Mouse (Mus musculus) gastrocnemius, postnatal 10 days (tissue): Measurements from ENCODE around the gene Nfkb2. TPM values are rescaled to one million over a fixed set of nuclear protein-coding genes. Genes with fewer than 3 reads are reported as not detected.
A peak's percentile ranks its signal among the peaks of the same experiment; 100 is the strongest.

Experiments used
- DNase-seq: peaks from one replicate; pipeline ENCODE4 v3.0.0; 2021; ENCODE audit warnings: mixed read lengths
- total RNA-seq, 2 experiments: library from RNA; stranded (reverse); gene quantifications; 2 replicates each; pipeline ENCODE4 v1.2.3; 2021

The Nfkb2 gene
- total RNA-seq, 2 experiments from 2014 or later, result 10.4 to 14.3 TPM

GRCm38 (mm10) chr19:46322144-46322995 lies 18.2 kb downstream of the Nfkb2 start:
- peak; percentile 4 for DNase-seq

GRCm38 (mm10) chr19:46322996-46323572 lies 19.0 kb downstream of the Nfkb2 start:
- DNase-seq, result no peak

- DNase-seq, result no peak
These were observed 19.6 kb downstream of the Nfkb2 start for GRCm38 (mm10) chr19:46323716-46324115.

- no peak for DNase-seq
These were observed 20.2 kb downstream of the Nfkb2 start for GRCm38 (mm10) chr19:46324366-46324765.

DNA sequence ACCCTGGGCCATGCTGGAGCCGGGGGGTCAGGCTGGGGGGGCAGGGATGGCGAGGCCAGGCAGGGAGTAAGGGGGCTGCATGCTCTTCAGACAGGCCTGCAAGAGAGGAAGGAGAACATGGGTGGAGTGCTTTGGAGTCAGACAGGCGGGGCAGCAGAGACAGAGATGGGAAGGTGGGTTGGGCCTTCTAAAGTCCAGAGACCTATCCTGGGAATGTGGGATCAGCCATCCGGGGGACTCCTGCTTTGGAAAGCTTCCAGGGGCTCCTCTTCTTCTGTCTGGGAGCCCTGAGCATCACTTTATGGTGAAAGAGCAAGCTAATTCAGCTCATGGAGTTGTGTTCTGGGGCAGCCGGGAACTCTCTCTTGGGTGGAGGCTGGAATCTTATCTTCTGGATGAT lies 20.8 kb downstream of the Nfkb2 start:
- no peak for DNase-seq

- DNase-seq, result no peak
These were observed 22.1 kb downstream of the Nfkb2 start for GRCm38 (mm10) chr19:46326019-46326755.

DNA sequence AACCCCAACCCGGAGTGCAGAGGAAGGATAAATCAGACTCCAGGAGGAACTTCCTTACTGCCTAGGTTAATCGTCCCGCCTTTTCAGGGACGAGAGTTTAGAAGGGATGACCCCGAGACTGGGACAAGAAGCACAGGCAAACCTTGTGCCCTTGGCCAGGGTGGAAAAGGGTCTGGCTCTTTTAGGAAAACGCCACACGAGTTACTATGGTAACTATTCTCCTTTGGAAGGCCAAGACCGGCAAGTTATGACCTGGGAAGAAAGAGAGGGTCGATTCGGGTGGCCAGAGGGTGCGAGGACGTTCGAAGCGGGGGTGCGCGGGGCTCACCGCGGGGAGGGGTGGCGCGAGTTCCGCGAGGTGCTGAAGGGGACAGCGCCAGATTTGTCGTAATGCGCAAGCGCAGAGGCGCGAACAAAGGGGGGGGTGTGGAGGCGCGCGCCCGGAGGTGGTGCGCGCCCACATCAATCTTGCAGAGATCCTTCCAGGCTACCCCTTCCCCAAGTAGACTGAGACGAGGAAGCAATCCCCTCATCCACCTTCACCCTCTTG lies 22.7 kb downstream of the Nfkb2 start, which contains the start of gene Psd:
TSS of gene Psd (minus strand) at position 401 of the 550 bp plus-strand sequence.
- DNase-seq, result peak; percentile 58

GRCm38 (mm10) chr19:46327531-46328064 lies 23.5 kb downstream of the Nfkb2 start:
- no peak for DNase-seq

GRCm38 (mm10) chr19:46328081-46329030 lies 24.2 kb downstream of the Nfkb2 start, which contains the start of gene Fbxl15:
Fbxl15 (plus strand) TSS chr19:46328184.
- DNase-seq, result peak; percentile 93

DNA sequence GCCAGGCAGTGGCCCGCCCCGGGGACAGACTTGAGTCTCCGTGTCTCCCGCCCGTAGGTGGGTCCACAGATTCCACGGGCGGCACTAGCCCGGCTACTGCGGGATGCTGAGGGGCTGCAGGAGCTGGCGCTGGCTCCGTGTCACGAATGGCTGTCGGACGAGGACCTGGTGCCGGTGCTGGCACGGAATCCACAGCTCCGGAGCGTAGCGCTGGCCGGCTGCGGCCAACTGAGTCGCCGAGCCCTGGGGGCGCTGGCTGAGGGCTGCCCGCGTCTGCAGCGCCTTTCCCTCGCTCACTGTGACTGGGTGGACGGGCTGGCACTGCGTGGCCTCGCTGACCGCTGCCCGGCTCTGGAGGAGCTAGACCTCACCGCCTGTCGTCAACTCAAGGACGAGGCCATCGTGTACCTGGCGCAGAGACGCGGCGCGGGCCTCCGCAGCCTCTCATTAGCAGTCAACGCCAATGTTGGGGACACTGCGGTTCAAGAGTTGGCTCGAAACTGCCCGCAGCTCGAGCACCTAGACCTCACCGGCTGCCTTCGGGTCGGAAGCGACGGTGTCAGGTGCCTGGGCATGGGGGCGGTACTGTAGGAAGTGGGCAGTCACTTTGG lies 25.0 kb downstream of the Nfkb2 start:
- DNase-seq, result peak; percentile 34

DNA sequence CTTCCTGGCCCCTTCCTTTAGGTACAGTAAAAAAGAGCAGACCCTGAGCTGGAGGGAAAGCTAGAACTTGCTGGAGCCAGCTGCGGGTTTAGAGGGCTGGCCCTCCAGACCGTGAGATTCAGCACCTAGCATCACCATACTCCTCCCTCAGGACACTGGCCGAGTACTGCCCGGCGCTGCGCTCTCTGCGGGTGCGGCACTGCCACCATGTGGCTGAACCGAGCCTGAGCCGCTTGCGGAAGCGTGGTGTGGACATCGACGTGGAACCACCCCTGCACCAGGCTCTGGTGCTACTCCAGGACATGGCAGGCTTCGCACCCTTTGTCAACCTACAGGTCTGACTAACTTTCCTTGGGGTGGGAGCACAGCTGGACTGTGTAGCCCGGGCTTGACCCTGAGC lies 25.8 kb downstream of the Nfkb2 start:
- DNase-seq, result peak; percentile 81

GRCm38 (mm10) chr19:46330696-46331095 lies 26.6 kb downstream of the Nfkb2 start:
- no peak for DNase-seq

DNA sequence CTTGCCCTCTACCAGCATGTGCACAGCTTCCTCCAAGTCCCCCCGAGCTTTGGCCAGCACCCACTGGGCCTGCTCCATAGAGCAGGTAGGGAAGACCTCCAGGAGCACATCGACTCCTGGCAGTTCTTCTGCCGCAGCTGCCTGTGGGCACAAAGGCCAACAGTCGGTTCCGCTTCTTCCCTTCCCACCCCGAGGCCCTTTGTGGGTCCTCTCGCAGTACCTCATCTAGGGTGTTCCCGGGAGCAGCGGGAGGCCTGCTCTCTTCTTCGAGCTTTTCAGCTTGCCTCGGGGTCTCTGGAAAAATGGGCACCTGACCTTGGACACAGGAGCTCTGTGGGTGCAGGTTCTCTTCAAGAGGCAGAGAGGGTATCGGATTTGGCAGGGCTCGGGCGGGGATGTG lies 27.2 kb downstream of the Nfkb2 start:
- DNase-seq, result no peak

DNA sequence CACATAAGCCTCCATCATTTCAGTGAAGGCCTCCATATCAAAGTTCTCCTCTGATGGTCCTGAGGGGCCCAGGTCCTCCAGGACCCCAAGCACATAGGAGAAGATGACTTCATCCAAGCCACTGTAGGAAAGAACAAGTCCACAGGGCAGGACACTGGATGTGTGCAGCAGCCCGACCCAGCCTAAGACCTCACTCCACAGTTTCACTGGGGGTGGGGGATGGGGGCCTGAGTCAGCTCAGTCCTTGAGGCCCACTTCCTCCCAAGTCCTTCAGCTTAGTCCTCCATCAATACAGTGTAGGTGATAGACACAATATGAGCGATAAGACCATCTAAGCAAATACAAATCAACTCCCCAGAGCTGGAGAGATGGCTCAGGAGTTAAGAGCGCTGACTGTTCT lies 27.8 kb downstream of the Nfkb2 start:
- DNase-seq, result no peak

DNA sequence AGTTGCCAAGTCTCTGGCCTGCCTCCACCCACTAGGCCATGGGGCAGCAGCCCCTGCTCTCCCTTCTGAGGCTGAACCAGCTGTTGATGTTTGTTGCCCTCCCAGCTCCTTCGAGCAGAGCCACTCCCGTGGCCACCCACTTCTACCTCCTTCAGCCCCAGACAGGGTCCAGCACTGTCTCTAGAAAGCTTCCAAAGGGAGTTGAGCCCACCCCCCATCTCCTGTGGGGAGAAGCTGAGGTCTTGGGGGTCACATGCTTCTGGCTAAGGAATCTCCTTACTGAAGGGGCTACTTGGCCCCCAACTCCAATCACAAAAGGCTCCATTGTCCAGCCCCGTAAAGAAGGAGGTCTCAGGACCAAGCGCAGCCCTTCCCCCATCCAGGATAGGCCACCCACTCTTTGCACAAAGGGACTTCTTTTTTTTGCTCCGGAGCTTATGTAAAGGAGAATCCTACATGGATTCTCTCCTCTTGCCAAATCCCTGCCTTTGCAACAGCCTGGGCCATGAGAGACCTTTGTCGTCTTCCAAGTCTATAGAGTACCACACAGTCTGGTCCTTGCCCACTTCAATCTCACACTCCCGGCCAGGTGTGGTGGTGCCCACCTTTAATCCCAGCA lies 28.7 kb downstream of the Nfkb2 start:
- DNase-seq, result no peak

DNA sequence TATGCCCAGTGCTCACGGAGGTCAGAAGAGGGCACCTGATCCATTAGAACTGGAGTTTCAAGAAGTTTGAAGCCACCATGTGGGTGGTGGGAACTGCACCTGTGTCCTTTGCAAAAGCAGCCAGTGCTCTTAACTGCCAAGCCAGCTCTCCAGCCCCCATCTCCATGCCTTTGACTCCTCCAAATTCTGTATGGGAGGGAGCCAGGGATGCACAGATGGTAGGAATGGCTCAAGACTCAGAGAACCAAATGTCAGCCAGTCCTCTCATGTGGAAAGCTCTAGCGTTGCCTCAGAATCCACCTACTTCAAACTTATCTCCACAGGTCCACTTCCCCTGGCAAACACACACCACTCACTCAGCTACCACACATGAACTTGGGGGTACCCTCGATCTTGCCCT lies 29.8 kb downstream of the Nfkb2 start:
- no peak for DNase-seq

GRCm38 (mm10) chr19:46337719-46338330 lies 33.7 kb downstream of the Nfkb2 start:
- no peak for DNase-seq

DNA sequence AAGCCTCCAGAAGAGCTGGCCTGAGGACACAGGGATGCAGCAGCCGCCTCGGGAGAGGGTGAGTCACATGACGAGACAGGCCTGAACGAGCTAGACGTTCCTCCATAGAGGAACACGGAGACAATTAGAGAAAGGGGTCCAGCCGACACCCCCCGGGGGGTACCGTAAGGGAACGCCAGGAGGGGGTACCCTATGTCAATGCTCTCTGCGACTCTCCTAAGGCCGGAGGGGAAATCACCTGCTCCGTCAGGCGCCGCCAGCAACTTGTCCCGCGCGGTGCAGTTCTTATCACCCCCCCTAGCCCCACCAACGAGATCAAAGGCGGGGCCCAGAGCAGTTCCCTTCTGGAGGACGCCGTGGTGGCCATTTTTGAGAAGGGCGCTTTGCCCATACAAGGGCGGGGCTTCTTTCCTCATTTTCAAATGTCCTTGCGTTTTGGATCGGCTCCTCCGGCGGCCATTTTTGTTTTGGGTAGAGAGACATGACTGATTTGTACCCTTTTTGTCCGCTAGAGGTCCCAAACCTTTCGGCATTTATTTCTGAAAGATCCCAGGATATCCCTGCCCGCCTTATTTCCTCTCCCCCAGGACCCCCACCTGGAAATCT lies 34.3 kb downstream of the Nfkb2 start, which contains the start of gene Cuedc2:
TSS of gene Cuedc2 (minus strand) at position 372 of the 606 bp plus-strand sequence.
- DNase-seq, result peak; percentile 92

GRCm38 (mm10) chr19:46338942-46339286 lies 34.8 kb downstream of the Nfkb2 start:
- DNase-seq, result no peak
